Mouse (Mus musculus): ENCODE results near the gene Ankrd23. TPM values are rescaled to one million over a fixed set of nuclear protein-coding genes. Genes with fewer than 3 reads are reported as not detected.

The Ankrd23 gene
- polyA plus RNA-seq, 1 experiment from 2014 or later = 12.2 TPM

- no peak overlapping the region for H3K9ac ChIP-seq (ENCODE audit: low read depth, low read length)
- H3K9me3 ChIP-seq (ENCODE audit: control insufficient read depth, low read length) = no peaks in the 10 kb centered on the region
- H3K27ac ChIP-seq (ENCODE audit: low read depth, low read length) = no peak overlapping the region
- H3K4me1 ChIP-seq (ENCODE audit: control insufficient read depth, insufficient read depth, low read depth, low read length) = peaks cover 32% of the 10 kb centered on the region
- ATAC-seq = no peak
- peaks cover 37% of the 10 kb centered on the region for H3K36me3 ChIP-seq (ENCODE audit: control insufficient read depth, insufficient read depth, low read length)
- WGBS = 76% methylated on average over 20 of the region's 20 CpGs
- H3K4me2 ChIP-seq (ENCODE audit: low read length) = no peak overlapping the region
- H3K4me3 ChIP-seq (ENCODE audit: low read length) = no peak overlapping the region
- H3K27me3 ChIP-seq (replicated peaks; ENCODE audit: control insufficient read depth, insufficient read depth, low read length) = no peaks in the 10 kb centered on the region
Observed at GRCm38 (mm10) chr1:36550075-36550863, 13.6 kb upstream of the Ankrd23 start.

GRCm38 (mm10) chr1:36549491-36549890 lies 12.8 kb upstream of the Ankrd23 start:
- Histone ChIP-seq H3K27me3 (replicated peaks; ENCODE audit: control insufficient read depth, insufficient read depth, low read length) (no peaks in the 10 kb centered on the region), H3K36me3 (ENCODE audit: control insufficient read depth, insufficient read depth, low read length) (peaks cover 37% of the 10 kb centered on the region), H3K4me2 (ENCODE audit: low read length) (no peak overlapping the region), H3K4me1 (ENCODE audit: control insufficient read depth, insufficient read depth, low read depth, low read length) (peaks cover 25% of the 10 kb centered on the region), H3K9ac (ENCODE audit: low read depth, low read length) (no peak overlapping the region), H3K27ac (ENCODE audit: low read depth, low read length) (no peak overlapping the region), H3K4me3 (ENCODE audit: low read length) (no peak overlapping the region), H3K9me3 (ENCODE audit: control insufficient read depth, low read length) (no peaks in the 10 kb centered on the region)
- 81% methylated on average over 18 of the region's 18 CpGs for WGBS
- ATAC-seq = no peak

GRCm38 (mm10) chr1:36548771-36549170 lies 12.1 kb upstream of the Ankrd23 start:
- no peak overlapping the region for H3K9ac ChIP-seq (ENCODE audit: low read depth, low read length)
- no peak for ATAC-seq
- no peak overlapping the region for H3K4me3 ChIP-seq (ENCODE audit: low read length)
- no peak overlapping the region for H3K27ac ChIP-seq (ENCODE audit: low read depth, low read length)
- no peak overlapping the region for H3K4me2 ChIP-seq (ENCODE audit: low read length)
- peaks cover 20% of the 10 kb centered on the region for H3K4me1 ChIP-seq (ENCODE audit: control insufficient read depth, insufficient read depth, low read depth, low read length)
- 63% methylated on average over 8 of the region's 8 CpGs for WGBS
- H3K27me3 ChIP-seq (replicated peaks; ENCODE audit: control insufficient read depth, insufficient read depth, low read length) = no peaks in the 10 kb centered on the region
- peaks cover 37% of the 10 kb centered on the region for H3K36me3 ChIP-seq (ENCODE audit: control insufficient read depth, insufficient read depth, low read length)
- no peaks in the 10 kb centered on the region for H3K9me3 ChIP-seq (ENCODE audit: control insufficient read depth, low read length)

GRCm38 (mm10) chr1:36547981-36548598 lies 11.4 kb upstream of the Ankrd23 start:
- H3K9ac ChIP-seq (ENCODE audit: low read depth, low read length) = no peak overlapping the region
- peaks cover 20% of the 10 kb centered on the region for H3K4me1 ChIP-seq (ENCODE audit: control insufficient read depth, insufficient read depth, low read depth, low read length)
- H3K36me3 ChIP-seq (ENCODE audit: control insufficient read depth, insufficient read depth, low read length) = peaks cover 31% of the 10 kb centered on the region
- H3K27ac ChIP-seq (ENCODE audit: low read depth, low read length) = 0 out of 2 replicates have a peak overlapping the region, but pooled peaks have one; percentile 1
- WGBS = 31% methylated on average over 9 of the region's 9 CpGs
- no peak overlapping the region for H3K4me3 ChIP-seq (ENCODE audit: low read length)
- no peaks in the 10 kb centered on the region for H3K27me3 ChIP-seq (replicated peaks; ENCODE audit: control insufficient read depth, insufficient read depth, low read length)
- H3K9me3 ChIP-seq (ENCODE audit: control insufficient read depth, low read length) = no peaks in the 10 kb centered on the region
- no peak overlapping the region for H3K4me2 ChIP-seq (ENCODE audit: low read length)
- no peak for ATAC-seq

- H3K36me3 ChIP-seq (ENCODE audit: control insufficient read depth, insufficient read depth, low read length) = peaks cover 20% of the 10 kb centered on the region
- H3K27me3 ChIP-seq (replicated peaks; ENCODE audit: control insufficient read depth, insufficient read depth, low read length) = no peaks in the 10 kb centered on the region
- H3K4me3 ChIP-seq (ENCODE audit: low read length) = peak within 1 kb of the TSS; percentile 55
- no peaks in the 10 kb centered on the region for H3K9me3 ChIP-seq (ENCODE audit: control insufficient read depth, low read length)
- peaks cover 20% of the 10 kb centered on the region for H3K4me1 ChIP-seq (ENCODE audit: control insufficient read depth, insufficient read depth, low read depth, low read length)
- peak within 1 kb of the TSS; percentile 69 for H3K9ac ChIP-seq (ENCODE audit: low read depth, low read length)
- H3K4me2 ChIP-seq (ENCODE audit: low read length) = peak within 1 kb of the TSS; percentile 74
- peak; percentile 97 for ATAC-seq
- under 1% methylated on average over 43 of the region's 43 CpGs for WGBS
- H3K27ac ChIP-seq (ENCODE audit: low read depth, low read length) = peak within 1 kb of the TSS; percentile 70
Observed at GRCm38 (mm10) chr1:36546888-36547471, 10.3 kb upstream of the Ankrd23 start, which contains the start of gene Ankrd39. Gene Ankrd39, minus strand, starts transcription at chr1:36547445.

GRCm38 (mm10) chr1:36545845-36546600 lies 9.3 kb upstream of the Ankrd23 start:
- Histone ChIP-seq H3K9ac (ENCODE audit: low read depth, low read length) (peak overlapping the region; percentile 69), H3K27me3 (replicated peaks; ENCODE audit: control insufficient read depth, insufficient read depth, low read length) (no peaks in the 10 kb centered on the region), H3K36me3 (ENCODE audit: control insufficient read depth, insufficient read depth, low read length) (peaks cover 19% of the 10 kb centered on the region), H3K4me2 (ENCODE audit: low read length) (peak overlapping the region; percentile 74), H3K27ac (ENCODE audit: low read depth, low read length) (peak overlapping the region; percentile 58; the same call in 1 of the 2 replicates), H3K4me3 (ENCODE audit: low read length) (peak overlapping the region; percentile 55), H3K4me1 (ENCODE audit: control insufficient read depth, insufficient read depth, low read depth, low read length) (peaks cover 20% of the 10 kb centered on the region), H3K9me3 (ENCODE audit: control insufficient read depth, low read length) (no peaks in the 10 kb centered on the region)
- ATAC-seq = no peak
- 68% methylated on average over 18 of the region's 19 CpGs for WGBS

- H3K4me2 ChIP-seq (ENCODE audit: low read length) = no peak overlapping the region; the same call in 1 of the 2 replicates
- no peak overlapping the region for H3K9ac ChIP-seq (ENCODE audit: low read depth, low read length)
- H3K36me3 ChIP-seq (ENCODE audit: control insufficient read depth, insufficient read depth, low read length) = peaks cover 16% of the 10 kb centered on the region
- WGBS = 74% methylated on average over 2 of the region's 2 CpGs
- no peak overlapping the region for H3K27ac ChIP-seq (ENCODE audit: low read depth, low read length)
- H3K9me3 ChIP-seq (ENCODE audit: control insufficient read depth, low read length) = no peaks in the 10 kb centered on the region
- peaks cover 20% of the 10 kb centered on the region for H3K4me1 ChIP-seq (ENCODE audit: control insufficient read depth, insufficient read depth, low read depth, low read length)
- H3K4me3 ChIP-seq (ENCODE audit: low read length) = no peak overlapping the region
- H3K27me3 ChIP-seq (replicated peaks; ENCODE audit: control insufficient read depth, insufficient read depth, low read length) = no peaks in the 10 kb centered on the region
- no peak for ATAC-seq
Observed at GRCm38 (mm10) chr1:36545382-36545781, 8.7 kb upstream of the Ankrd23 start.

GRCm38 (mm10) chr1:36542925-36543324 lies 6.2 kb upstream of the Ankrd23 start:
- no peak overlapping the region for H3K4me2 ChIP-seq (ENCODE audit: low read length)
- peaks cover 15% of the 10 kb centered on the region for H3K36me3 ChIP-seq (ENCODE audit: control insufficient read depth, insufficient read depth, low read length)
- no peak overlapping the region for H3K27ac ChIP-seq (ENCODE audit: low read depth, low read length)
- H3K27me3 ChIP-seq (replicated peaks; ENCODE audit: control insufficient read depth, insufficient read depth, low read length) = no peaks in the 10 kb centered on the region
- H3K9ac ChIP-seq (ENCODE audit: low read depth, low read length) = no peak overlapping the region
- ATAC-seq = no peak
- no peaks in the 10 kb centered on the region for H3K9me3 ChIP-seq (ENCODE audit: control insufficient read depth, low read length)
- H3K4me3 ChIP-seq (ENCODE audit: low read length) = no peak overlapping the region
- peaks cover 14% of the 10 kb centered on the region for H3K4me1 ChIP-seq (ENCODE audit: control insufficient read depth, insufficient read depth, low read depth, low read length)
- 94% methylated on average over 9 of the region's 9 CpGs for WGBS

Data from hindbrain, embryonic 16.5 days (tissue).